Mouse (Mus musculus): Measurements from ENCODE around the gene Slc25a1. TPM values are rescaled to one million over a fixed set of nuclear protein-coding genes. Genes with fewer than 3 reads are reported as not detected.
A peak's percentile ranks its signal among the peaks of the same experiment; 100 is the strongest.

Slc25a1 gene
- total RNA-seq, 1 experiment from 2014 or later, result 63.7 TPM

DNA sequence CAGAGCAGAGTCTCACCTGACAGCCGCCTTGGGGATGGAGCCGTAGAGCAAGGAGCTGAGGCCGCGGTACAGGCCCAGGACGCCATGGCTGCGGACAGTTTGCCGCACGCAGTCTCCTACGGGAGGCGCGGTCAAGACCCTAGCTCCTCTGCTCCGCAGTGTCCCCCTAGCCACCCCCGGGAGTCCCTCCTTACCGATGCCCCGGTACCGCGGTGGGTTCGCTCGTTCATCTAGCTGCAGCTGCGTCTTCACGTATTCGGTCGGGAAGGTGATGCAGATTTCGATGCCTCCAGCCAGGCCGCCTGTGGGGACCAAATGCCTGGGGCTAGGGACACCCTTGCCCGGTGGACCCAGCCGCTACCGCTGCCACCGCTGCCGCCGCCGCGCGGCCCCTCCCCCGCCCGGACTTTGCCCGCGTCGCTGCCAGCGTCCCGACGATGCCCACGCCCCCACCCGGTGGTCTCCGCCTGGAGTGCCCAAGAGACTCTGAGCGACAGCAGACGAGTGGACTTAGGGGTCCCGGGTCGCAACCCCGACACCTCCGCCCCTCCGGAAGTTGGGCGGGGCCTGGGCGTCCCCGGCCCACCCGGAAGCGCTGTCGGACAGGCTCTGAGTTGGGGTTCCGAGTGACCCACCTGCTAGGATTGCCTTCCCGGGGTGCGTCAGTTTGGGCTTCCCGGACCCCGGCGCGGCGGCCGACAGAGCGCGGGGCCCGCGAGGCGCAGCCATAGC, 502 bp downstream of the Slc25a1 start:
- peak; percentile 10; the same call in 1 of the 2 replicates for ATAC-seq (replicated peaks; ENCODE audit: low read depth, poor library complexity, severe bottlenecking)

DNA sequence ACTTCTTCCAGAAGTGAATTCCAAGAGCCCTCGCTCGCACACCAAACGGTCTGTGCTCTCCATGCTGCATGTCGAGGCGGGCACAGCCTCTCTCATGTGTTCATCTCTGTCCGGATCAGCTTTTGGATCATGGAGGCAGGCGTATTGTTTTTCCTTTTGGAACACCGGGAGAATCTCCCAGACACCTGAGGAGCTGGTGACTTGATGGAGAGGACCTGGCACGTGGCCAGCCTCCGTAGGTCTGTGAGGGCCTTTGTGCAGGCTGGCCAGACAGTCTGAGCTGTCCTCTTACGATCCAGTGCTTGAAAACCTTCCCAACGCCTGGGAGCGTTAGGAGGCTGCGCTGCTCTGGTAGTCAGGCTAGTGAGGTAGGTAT, 5.9 kb downstream of the Slc25a1 start:
- 0 out of 2 replicates have a peak, but pooled peaks have one; percentile 10 for ATAC-seq (replicated peaks; ENCODE audit: low read depth, poor library complexity, severe bottlenecking)

DNA sequence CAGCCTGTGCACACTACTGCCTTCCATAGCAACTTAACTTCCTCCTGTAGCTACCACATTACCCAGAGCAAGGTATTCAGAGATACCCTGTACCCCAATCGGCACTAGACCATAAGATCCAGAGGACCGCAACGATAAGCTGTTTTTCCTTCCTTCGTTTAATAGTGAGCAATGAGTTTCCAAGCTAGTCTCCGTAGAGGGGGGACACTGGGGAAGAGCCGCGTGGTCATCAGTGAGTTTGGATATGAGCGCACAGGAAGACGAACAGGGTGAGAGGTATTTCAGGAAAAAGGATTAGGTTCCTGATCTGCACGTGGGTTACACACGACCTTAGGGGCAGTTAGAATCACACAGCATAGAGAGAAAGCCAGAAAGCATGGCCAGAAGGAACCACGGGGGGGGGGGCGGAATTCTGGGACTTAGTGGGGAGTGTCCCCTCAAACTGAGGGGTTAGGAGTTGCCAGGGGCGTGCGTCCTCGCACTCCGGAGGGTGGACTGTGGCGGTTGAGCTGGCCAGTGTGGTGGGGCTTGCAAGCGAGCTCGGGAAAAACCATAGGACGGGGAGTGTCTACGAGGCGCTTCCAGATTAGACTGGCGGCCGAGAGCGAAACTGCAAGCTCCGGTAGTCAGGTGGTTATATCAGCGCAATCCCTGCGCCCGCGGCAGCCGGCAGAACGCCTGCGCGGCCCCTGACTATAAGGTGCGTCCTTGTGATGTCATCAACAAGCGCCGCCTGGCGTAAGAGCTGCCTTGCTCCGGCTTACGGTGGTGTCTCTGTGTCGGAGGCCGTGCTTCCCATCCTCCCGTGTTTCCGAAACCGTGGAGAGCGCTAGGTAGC, 6.5 kb downstream of the Slc25a1 start:
- peak; percentile 91 for ATAC-seq (replicated peaks; ENCODE audit: low read depth, poor library complexity, severe bottlenecking)

DNA sequence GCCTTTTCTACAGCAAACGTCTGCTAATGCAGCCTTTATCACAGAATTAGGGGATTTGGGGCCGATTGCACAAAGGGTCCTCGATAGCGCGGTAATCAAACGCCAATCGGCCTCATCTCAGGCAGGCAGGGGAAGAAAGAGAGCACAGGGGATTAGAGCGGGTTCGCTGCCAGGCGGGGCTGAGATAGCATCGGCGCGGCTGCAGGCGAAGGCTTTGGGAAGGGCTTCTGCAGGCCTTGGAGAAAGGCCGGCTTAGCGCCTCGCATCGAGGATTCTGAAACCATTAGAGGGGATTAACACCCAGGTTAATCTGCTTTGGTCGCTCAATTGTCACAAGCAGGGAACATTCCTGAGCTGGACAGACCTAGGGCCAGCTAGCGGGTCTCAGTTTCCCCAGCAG, 7.4 kb downstream of the Slc25a1 start:
- no peak for ATAC-seq (replicated peaks; ENCODE audit: low read depth, poor library complexity, severe bottlenecking)

DNA sequence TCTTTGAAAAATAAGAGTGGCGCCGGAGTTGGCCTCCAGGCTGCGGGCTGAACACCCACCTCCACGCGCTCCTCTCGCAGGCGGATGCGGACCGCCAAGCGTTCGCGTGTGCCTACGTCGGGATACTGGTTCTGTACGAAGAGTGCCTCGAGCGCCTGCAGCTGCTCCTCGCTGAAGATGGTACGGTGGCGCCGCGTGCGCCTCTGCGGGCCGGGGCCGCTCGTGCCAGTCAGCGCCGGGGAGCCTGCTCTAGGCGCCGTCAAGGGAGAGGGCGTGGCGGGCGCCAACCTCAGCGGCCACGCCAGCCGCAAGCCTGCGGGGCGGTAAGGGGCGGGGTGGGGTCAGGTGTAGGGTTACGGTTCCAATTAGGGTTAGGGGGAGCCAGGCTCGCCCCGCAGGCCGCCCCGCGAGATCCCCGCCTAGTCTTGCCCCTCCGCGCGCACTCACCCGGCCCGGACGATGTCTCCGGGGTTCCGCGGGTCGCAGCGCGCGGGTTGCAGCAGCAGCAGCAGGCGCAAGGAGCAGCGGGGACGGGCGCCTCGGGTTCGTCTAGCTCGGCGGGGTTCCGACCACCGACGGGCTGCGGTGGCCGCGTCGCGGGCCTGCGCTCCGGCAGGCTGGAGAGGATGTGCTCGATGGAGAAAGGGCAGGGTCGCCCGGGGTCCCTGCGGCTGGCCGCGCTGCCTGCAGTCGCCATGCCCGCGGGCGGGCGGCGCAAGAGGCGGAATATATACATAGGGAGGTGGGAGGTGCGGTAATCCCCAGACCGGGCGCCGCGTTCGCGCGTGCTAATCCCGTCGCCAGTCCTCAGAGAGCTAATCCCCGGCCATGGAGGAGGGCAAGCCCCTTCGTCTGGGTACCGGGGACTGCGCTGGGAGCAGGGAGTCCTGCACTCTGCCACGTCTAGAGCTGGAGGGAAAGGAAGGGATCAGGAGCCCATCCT, 13.4 kb downstream of the Slc25a1 start, which contains the start of gene Gsc2:
Gsc2 (minus strand) TSS at position 753 of the 943 bp plus-strand sequence.
- peak; percentile 10; the same call in 1 of the 2 replicates for ATAC-seq (replicated peaks; ENCODE audit: low read depth, poor library complexity, severe bottlenecking)

DNA sequence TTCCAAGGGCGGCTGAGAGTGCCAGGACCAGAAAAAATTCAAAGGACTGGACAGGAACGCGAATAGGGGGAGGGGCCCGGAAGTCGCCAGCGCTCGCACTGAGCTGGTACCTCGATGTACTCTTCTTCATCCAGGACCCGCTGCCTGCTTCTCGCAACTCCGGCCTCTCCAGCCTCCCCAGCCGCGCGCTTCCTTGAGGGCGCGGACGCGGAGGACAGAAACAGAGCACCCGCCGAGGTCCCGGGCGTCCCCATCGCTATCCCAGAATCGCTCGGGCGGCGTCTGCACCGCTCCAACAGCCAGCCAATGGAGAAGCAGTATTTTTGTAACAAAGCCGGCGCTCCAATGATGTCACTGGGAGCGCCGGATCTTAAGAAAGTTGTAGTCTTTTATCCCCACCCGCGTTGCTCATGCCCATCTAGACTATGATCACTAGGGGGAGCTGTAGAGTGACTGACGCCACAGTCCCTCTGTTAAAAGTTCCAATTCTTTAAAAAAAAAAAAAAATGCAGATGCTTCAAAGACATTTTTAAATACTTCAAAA, 16.9 kb downstream of the Slc25a1 start, which contains the start of gene Ess2:
Ess2 (minus strand) TSS at position 297 of the 544 bp plus-strand sequence.
- peak; percentile 95 for ATAC-seq (replicated peaks; ENCODE audit: low read depth, poor library complexity, severe bottlenecking)

DNA sequence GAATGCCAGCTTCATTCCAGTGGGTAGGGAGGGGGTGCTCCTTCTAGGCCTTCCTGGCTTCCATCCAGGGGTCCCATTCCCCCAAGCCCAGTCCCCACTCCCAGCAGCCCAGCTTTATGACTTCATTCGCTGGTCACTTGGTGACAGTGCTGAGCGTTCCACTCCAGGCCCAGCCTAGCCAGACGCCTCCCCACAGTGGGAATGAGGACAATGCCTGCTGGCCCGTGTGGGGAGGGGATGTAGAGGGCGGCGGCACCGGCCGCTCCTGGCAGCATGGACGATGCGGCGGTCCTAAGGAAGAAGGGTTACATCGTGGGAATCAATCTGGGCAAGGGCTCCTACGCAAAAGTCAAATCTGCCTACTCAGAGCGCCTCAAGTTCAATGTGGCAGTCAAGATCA, 29.6 kb downstream of the Slc25a1 start, which contains the start of the genes Dgcr2 and Tssk2:
Dgcr2 (minus strand) TSS at position 101 of the 400 bp plus-strand sequence.
Tssk2 (plus strand) TSS at position 176 of the 400 bp plus-strand sequence.
- ATAC-seq (replicated peaks; ENCODE audit: low read depth, poor library complexity, severe bottlenecking), result no peak

DNA sequence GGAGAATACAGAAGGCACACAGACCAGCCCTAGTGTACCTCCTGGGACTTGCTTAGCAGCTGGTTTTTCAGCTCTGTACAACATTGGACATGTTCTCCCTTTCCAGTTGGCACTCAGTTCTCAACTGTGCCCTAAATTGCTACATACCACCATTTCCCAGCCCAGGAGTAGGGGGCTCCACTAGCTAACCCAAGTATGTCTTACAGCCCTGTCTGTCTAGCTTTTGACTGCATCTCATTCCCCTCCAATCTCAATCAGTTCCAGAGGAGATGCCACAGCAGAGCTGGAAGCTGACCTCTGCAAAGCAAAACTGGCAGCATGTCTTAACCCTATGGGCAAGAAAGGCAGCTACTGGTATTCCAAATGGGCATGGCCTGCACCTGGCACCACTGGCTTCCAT, 31.9 kb downstream of the Slc25a1 start:
- ATAC-seq (replicated peaks; ENCODE audit: low read depth, poor library complexity, severe bottlenecking), result no peak

DNA sequence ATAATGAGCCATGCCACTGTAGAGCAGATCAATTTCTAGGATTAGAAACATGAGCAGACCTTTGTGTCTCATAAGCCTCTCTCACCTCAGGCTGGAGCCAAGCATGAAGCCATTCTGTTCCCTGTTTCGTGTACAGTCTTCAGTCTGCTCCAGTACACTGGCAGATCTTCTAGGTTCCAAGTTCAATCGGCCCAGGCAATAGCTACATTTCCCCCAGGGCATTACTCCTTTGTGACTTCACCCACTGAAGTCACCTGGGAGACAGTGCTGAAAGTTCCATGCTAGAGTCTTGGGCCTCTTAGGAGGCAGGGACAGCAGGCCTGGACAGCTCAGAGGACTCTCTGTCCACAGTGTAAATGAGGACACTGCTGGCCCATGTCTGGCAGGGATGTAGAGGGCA, 34.1 kb downstream of the Slc25a1 start, which contains the start of gene Tssk1:
Tssk1 (plus strand) TSS at position 301 of the 400 bp plus-strand sequence.
- ATAC-seq (replicated peaks; ENCODE audit: low read depth, poor library complexity, severe bottlenecking), result no peak

DNA sequence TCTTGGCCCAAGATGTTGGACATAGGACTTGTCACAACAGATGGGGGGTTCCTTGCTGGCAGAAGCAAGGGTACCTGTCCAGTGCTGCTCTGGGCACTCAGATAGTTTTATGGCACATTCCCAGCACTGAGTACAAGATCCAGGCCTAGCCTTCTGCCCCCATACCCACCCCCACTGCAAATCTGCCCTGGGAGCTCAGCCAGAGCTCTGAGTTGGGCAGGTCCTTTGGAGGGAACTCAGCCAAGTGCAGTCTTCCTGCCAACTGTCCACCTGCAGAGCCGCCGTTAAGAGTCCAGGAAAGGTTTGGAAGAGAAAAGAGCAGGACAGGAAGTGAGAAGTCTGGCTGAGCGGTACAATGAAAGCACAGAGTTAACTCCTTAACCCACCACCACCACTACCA, 35.4 kb downstream of the Slc25a1 start:
- no peak for ATAC-seq (replicated peaks; ENCODE audit: low read depth, poor library complexity, severe bottlenecking)

DNA sequence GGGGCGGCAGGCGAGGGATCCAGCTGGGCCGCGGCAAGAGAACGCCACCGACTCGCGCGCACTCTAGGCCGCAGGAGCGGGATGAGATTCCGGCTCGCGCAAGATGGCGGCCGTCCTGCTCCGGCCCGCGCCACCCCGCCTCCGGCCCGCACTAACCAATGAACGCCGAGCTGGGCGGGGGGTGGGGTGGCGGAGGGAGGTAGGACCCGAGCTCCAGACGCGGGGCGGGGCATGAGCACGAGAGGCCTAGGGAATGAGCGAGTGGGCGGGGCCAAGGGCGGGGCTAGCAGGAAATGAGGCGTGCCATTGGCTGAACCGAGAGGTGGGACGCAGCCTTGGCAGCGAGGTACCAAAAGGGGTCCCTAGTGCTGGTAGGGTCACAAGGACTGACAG, 36.5 kb downstream of the Slc25a1 start, which contains the start of gene Gm20518:
Gm20518 (minus strand) TSS at position 105 of the 393 bp plus-strand sequence.
- ATAC-seq (replicated peaks; ENCODE audit: low read depth, poor library complexity, severe bottlenecking), result peak; percentile 92

DNA sequence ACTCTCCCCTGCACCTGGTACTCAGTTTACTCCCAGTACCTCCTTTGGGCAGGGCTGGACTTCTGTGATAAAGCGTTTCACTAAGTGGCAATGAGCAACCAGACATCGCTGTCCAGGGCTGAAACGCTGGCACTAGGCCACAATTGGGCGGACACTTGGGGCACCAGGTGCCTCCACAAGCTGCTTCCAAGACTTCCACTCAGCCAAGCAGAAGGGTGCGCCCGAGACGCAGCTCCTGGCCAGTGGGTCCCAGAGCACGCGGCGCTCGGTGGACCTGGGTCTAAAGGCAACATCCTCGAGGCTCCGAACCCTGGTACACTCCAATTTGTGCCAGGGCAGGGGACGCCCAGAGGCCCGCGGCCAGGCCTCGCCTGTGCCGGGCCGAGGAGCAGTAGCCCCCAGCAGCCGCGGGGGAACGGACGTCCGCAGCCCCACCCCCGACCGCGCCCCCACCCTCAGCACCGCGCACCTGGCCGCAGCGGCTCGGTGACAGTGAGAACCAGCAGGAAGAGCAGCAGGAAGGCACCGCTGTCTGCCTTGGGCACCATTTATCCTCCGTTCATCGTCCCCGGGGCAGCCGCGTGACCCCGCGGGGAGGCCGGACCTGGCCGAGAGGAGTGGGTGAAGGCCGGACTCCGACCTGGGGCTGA, 37.0 kb downstream of the Slc25a1 start:
- ATAC-seq (replicated peaks; ENCODE audit: low read depth, poor library complexity, severe bottlenecking), result peak; percentile 29

DNA sequence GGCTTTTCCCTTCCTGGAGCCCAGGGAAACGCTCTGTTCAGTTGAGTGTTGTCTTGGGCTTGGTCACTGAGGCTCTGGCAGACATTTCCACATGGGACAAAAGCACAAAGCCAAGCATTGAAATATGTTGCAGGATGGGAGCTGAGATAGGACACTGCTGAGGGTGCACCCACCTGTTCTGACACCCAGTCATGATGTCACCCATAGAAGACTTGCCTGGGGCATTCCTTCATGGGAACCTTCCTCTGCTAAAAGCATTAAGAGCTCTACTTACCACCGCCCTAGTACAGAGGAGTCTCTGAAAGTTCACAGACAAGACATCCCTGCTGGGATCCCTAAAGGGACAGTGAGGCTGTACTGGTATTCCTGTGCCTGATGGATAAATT, 37.7 kb downstream of the Slc25a1 start:
- no peak for ATAC-seq (replicated peaks; ENCODE audit: low read depth, poor library complexity, severe bottlenecking)

DNA sequence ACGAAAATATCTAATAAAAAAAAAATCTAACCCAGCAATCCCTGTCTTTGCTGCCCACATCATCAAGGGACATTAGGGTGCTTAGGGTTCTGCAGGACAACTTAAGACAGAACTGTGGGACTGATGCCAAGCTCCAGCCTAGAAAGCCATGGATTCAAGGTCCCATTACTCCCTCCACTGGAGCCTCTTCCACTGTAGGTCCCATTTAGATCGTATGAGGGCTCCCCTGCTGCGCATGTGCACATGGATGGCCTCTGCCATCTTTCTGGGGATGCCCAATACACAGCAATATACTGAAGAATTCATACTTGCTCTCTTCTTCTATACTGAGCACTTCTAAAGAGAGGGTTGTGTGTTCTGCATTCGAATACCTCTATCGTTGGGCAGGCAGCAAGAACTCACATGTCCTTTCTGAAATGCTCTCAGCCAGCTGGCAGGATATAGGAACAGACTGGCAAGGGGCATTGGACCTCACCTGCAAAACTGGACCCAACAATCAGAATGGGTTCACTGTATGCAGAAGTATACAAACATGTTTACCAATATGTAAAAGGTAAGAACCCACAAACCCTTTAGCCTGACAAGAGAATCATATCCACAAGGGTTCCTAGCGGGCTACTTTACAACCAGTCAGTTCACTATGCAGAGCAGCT, 38.2 kb downstream of the Slc25a1 start:
- no peak for ATAC-seq (replicated peaks; ENCODE audit: low read depth, poor library complexity, severe bottlenecking)

DNA sequence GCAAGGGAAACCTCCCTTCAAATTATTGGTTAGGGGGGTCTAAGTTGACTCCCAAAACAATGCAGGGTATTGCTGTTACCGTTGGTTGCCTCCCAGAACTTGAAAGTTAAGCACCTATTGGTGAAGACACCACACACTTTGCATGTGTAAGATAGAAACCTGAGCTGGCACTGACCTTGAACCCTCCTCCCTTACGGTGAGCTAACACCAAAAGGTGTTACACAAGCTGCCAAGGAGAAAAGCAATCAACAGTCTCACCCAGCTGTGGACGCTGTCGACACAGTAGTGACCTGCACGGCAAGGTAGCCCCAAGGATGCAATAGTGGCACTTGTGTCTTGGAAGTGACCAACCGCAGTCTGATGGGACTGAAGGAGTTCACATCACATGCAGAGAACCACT, 43.9 kb downstream of the Slc25a1 start:
- ATAC-seq (replicated peaks; ENCODE audit: low read depth, poor library complexity, severe bottlenecking), result no peak

DNA sequence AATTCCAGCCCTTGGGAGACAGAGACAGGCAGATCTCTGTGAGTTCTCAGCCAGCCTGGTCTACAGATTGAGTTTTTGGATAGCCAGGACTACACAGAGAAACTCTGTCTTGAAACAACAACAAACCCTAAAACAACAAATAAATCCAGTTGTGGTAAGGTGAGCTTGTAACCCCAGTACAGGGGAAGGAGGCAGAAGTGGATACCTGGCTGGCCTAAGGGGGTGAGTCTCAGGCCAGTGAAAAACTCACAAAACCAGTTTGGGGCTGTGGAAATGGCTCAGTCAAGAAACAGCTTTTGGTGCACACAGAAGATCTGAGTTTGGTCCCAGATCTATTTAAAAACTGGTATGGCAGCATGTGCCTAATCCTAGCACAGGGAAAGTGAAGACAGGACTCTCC, 45.8 kb downstream of the Slc25a1 start:
- ATAC-seq (replicated peaks; ENCODE audit: low read depth, poor library complexity, severe bottlenecking), result no peak

DNA sequence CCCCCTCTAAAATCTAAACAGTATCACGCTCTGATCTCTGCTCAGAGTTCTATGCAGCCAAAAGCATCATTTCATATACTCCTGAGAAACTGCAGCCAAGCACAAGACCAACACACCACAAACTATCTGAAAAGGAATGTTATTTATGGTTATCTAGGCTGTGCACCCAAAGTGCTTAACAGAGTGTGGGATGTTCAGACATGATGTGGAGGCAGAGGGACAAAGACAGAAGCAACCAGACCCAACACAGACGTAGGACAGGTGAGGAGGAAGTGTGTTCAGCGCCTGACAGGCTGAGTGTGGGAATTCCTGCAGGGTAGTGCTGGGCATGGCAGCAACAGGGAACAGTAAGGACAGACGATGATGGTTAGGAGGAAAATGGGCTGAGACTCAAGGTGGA, 48.4 kb downstream of the Slc25a1 start:
- no peak for ATAC-seq (replicated peaks; ENCODE audit: low read depth, poor library complexity, severe bottlenecking)

DNA sequence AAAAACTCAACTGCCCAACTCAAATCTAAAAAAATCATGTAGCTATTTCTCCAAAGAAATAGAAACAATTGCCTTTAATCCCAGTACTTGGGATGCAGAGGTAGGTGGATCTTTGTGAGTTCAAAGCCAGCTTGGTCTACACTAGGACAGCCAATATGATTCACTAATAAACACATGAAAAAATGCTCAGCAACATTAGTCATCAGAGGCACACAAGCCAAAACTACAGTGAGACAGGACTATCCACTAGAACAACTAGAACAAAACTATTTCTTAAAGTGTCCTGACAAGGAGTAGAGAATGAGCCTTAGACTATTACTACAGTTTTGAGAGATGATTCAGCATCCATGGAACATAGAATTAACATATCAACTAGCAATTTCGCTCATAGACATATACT, 51.9 kb downstream of the Slc25a1 start:
- no peak for ATAC-seq (replicated peaks; ENCODE audit: low read depth, poor library complexity, severe bottlenecking)

Data from common myeloid progenitor, adult 5-6 weeks (primary cell).